Mouse (Mus musculus): ENCODE data around the gene Ankrd13a.
A peak's percentile ranks its signal among the peaks of the same experiment; 100 is the strongest.

Ankrd13a gene

DNA sequence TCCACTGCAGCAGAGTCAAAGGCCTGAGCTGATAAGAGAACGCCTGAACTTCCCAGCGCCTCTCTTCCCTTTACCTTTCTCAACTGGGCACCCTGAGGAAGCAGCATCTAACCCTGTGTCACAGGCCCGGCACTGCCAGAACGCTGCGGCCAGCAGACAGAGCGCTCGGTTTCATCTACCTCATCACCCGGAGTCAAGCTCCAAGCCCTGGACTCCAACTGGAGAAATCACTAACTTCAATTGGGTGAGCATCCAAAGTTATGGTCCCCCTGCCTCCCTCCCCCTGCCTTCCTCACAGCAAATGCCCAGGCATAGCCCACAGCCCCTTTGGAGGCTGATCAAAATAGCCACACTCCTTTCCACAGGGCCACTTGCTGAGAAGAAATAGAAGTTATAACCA is 7.8 kb upstream of the Ankrd13a start:
- no peak for DNase-seq (ENCODE audit: low spot score in 2 of 2)

DNA sequence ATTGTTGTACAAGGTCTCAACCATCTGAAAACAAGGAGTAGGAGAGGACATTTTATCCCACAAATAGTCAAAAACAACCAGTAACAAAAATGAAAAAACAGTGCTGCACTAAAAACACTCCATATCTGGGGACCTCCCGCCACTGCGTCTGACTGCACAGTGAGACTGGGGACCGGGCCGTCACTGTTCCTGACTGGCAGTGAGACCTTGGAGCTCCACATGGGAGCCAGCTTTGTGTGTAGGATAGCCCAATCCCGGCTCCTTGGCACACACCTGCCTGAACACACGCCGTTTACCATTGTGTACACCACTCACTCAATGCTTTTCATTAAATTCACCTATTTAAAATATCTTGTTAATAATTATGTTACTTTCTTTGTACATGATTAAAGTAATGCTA is 7.3 kb upstream of the Ankrd13a start:
- no peak for DNase-seq (ENCODE audit: low spot score in 2 of 2)

DNA sequence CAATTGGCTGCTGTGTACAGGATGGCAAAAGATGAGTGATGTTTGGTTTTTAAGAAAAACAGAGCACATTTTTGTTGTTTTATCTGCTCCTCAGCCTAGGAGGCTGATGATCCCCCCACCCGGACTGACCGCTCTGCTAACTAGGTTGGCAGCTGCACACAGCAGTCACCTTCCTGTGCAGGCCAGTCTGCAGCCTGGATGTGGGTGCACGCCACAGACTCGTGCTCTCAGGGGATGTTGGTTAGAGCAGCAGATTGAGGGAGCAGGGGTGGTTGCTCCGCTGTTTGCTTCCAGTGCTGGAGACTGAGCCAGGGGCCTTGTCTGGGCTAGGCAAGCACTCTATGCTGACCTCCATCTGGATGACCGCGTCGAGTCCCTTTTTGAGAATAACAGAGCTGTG is 4.7 kb upstream of the Ankrd13a start:
- no peak for DNase-seq (ENCODE audit: low spot score in 2 of 2)

DNA sequence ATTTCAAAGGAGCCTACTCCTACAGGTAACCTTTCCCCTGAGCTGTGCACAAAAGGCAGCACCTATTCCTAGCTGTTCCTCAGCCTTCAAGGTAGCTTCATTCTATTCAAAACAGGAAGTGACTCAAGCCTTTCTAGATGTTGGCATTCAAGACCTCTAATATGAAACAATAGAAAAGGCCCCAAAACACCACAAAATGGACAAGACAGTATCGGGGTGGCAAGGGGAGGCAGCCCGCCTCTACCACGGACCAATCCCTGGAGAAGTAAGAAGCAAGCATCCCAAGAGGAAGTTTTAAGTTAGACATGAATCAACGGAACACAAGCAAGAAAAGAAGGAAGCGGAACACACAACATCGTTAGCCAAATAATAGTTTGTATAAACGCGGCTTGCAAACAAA is 2.7 kb upstream of the Ankrd13a start:
- DNase-seq (ENCODE audit: low spot score in 2 of 2), result no peak

DNA sequence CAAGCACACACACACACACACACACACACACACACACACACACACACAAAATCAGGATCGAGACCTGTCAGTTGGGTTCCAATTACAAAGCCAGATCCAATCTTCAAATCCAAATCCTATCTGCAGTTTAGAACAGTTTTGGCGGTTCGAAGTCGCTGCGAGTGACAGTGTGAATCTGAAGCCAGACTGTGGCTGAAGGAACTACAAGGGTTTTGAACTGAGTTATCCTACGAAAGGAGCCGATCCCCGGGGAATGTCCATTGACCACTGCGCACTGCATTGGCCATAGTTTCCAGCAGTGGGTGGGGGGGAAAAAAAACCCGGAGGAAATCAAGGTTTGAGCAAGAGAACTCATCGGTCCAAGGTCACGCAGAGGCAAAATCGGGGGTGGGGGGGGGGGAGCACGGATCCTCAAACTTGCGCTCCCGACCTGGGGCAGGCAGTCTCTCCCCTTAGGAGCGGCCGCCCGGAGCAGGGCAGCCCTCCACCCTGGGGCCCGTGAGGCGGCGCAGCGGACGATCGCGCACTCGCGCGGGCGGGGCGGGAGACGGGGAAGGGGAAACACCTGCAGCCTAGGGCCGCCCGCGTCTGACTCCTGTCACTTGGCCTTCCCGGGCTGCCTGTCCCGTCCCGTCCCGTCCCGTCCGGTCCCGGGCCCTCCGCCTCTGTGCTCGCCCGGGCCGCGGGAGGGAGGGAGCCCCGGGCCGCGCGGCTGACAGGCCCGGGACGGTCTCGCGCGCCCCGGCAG is 1.8 kb upstream of the Ankrd13a start:
- peak in 1 of 2 experiments; percentile 47 for DNase-seq (ENCODE audit: low spot score in 2 of 2)

DNA sequence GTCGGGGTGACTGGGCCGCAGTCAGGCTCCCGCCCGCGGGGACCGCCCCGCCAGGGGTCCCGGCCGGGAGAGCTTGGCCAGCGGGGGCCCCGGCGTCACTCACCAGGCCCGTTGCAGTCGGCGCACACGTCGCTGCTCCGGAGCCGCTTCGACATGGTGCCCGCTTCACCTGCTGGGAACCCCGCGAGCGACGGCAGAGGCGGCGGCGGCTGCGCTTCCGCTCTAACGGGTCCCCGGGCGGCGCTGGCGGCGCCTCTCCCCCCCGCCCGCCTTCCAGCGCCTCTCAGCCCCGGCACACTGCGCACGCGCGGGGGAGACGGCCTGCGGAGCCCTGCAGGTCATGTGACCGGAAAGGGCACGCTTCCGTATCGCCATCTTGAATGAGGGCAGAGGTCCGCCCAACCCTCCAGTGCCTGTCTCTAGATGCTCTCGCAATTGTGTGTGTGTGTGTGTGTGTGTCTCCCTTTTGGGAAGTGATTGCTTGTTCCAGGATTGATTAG is 1.2 kb upstream of the Ankrd13a start:
- DNase-seq (ENCODE audit: low spot score in 2 of 2), result peak; percentile 88 to 97

DNA sequence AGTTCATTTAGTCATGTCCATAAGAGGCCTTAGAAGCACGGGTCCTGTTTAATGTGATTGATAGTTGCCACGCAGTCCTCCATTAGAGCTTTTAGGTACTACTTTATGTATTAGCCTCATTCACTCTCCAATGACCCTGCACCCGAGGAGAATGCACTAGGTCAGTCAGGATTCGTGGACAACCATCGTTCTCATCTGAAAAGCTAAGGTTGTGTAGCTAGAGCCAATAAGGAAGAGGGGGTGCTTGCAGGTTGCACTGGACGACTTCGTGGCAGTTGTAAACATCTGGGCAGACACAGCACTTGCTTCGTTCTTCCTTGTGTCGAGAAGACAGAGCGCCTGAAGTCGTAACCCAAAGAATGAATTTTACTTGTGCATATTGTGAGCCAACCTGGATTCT is 697 bp upstream of the Ankrd13a start:
- DNase-seq (ENCODE audit: low spot score in 2 of 2), result peak in 1 of 2 experiments; percentile 9

DNA sequence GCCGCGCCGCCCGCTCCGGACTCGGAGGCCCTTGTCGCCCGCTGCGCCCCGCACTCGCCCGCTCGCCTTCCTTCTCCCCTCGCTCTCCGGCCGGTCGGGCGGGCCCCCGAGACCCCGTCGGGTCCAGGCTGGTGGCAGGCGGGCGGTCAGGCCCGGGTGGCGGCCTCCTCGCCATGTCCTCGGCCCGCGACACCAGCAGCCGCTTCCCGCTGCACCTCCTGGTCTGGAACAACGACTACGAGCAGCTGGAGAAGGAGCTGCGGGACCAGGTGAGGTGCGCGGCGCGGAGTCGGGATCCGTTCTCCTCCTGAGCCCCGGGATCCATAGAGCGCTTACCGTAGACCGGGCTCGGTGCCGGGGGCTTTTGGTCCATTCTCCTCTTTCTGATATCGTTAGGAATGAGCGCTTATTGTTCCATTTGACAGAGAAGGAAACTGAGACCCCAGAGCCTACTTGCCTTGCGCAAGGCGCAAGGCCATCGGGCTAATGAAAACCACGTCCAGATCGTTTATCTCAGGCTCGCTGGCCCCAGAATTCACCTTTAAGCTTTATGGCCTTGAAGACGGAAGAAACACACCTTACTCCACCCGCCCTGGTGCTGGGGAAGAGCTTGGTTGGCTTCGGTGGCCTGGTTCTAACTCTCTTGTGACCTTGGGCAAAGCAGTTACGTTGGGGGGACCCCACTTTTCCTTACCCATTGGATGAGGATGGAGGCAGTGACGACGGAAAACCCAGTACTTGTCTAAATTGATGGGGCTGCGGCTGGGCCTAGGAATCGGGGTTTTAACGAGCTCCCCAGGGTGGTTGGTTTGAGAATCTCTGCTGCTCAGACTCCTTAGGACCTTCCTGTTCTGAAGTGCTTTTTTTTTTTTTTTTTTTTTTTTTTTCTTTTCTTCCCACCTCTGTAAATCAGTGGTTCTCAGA is 841 bp downstream of the Ankrd13a start, which contains the start of gene Git2:
TSS of gene Git2 (minus strand) at position 462 of the 924 bp plus-strand sequence.
- no peak for DNase-seq (ENCODE audit: low spot score in 2 of 2)

- no peak for DNase-seq (ENCODE audit: low spot score in 2 of 2)
Measured at GRCm38 (mm10) chr5:114776174-114776573, 1.7 kb downstream of the Ankrd13a start.

DNA sequence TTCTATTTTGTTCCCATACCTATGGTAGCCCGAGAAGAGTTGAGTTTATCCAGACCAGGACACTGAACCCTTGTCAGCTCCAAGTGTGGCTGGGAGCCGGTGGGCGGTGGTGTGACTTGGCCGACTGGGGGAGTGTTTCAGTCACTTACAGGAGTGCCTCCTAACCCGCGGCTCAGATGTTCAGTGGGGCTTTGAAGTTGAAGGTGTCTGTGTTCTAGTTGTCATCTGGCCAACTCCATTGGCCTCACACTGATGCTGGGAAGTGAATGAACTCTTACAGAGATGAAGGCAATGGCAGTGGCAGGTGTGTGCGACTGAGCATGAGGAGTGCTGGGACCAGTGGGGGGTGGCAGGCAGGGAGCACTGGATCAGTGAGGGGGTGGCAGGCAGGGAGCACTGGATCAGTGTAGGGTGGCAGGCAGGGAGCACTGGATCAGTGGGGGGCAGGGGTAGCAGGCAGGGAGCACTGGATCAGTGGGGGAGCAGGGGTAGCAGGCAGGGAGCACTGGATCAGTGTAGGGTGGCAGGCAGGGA is 5.5 kb downstream of the Ankrd13a start:
- DNase-seq (ENCODE audit: low spot score in 2 of 2), result no peak

- no peak for DNase-seq (ENCODE audit: low spot score in 2 of 2)
Measured at GRCm38 (mm10) chr5:114780912-114781311, 6.4 kb downstream of the Ankrd13a start.

GRCm38 (mm10) chr5:114782991-114783390 is 8.5 kb downstream of the Ankrd13a start:
- no peak for DNase-seq (ENCODE audit: low spot score in 2 of 2)

DNA sequence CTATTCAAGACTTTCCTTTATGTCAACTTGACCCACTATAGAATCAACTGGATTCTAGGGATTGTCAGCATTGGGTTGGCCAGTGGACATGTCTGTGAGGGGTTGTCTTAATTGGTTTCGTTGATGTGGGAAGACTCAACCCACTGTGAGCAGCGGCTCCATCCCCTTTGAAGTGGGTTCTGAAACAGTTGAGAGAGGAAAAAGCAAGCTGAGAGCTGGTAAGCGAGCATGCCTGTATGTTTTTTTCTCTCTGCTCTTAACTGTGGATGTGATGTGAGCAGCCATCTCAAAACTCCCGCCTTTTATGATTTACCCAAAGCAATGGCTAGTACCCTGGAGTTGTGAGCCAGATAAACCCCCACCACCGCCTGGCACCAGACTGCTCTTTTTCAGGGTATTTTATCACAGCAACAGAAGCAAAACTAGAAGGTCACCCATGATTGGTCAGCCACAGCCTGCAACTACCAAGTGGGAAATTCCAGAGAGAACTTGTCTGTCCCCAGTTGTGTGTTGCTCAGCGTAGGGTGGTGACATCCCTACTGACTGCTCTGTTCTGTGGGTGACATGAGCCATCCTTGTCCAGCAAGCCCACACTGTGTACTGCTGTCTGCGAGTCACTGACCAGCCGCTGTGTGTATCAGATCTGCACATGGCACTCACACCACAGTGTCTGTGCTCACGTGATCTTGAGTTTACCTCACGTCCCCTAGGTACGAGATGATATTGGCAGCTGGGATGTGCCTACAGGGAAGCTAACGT is 9.1 kb downstream of the Ankrd13a start:
- no peak for DNase-seq (ENCODE audit: low spot score in 2 of 2)

DNA sequence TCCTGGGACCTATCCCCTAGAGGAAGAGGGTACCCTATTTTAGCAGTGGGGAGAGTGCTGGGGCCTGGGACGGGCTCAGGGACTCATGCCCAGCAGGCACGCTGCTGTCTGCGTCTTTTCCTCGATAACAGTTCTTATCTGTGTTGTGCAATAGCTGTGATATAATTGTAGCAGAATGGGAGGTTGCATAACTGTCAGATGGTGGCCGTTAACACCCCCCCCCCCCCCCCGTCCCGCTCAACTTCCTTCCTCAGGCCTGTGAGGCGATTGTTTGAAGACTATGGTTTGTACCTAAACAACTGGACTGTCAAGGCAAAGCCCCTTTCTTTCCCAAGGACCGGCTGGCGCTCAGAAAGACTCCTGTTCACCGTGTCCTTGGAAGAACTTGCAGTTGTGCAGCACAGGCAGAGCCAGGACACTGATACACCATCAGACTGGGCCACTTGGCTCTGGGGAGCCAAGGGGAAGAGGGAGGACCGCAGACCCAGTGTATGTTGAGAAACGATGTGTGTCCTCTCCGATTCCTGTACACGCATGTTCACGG is 10.2 kb downstream of the Ankrd13a start:
- DNase-seq (ENCODE audit: low spot score in 2 of 2), result peak in 1 of 2 experiments; percentile 40

- DNase-seq (ENCODE audit: low spot score in 2 of 2), result no peak
Measured at GRCm38 (mm10) chr5:114785196-114785595, 10.7 kb downstream of the Ankrd13a start.

GRCm38 (mm10) chr5:114793317-114793716 is 18.8 kb downstream of the Ankrd13a start:
- no peak for DNase-seq (ENCODE audit: low spot score in 2 of 2)

DNA sequence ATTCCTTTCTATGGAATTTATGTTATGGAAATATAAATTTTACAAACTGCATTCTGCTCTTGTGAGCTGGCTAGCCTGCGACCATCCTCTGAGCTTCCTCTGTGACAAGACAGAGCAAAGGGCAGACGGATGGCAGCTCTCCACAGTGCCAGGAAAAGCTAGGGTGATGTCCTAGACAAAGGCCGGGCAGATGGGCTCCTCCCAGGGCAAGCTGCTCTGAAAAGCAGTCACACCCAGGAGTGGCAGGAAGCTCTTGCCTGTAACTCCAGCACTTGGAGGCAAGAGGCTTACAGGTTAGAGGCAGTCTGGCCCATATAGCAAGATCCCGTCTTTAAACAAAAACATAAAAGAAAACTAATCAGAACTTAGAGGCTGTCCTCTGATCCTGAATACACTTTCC is 20.1 kb downstream of the Ankrd13a start:
- DNase-seq (ENCODE audit: low spot score in 2 of 2), result no peak

GRCm38 (mm10) chr5:114795231-114795630 is 20.8 kb downstream of the Ankrd13a start:
- no peak for DNase-seq (ENCODE audit: low spot score in 2 of 2)

DNA sequence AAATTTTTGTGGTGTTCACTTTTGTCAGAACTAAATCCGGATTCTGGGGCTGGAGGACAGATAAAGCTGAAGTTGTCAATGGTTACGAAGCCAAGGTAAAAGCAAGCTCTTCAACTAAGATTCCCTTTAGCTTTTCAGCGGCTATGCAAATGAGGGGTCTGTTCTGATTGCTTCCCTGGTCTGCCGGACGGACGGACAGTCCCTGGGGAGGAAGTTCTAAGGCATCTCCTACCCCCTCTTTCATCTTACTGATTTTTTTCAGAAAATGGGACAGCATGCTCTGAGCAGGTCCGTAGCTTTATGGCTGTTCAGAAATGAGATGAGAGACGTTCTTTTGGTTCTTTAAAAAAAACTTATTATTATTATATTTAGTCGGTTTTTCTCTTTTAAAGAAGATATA is 21.2 kb downstream of the Ankrd13a start:
- DNase-seq (ENCODE audit: low spot score in 2 of 2), result no peak

DNA sequence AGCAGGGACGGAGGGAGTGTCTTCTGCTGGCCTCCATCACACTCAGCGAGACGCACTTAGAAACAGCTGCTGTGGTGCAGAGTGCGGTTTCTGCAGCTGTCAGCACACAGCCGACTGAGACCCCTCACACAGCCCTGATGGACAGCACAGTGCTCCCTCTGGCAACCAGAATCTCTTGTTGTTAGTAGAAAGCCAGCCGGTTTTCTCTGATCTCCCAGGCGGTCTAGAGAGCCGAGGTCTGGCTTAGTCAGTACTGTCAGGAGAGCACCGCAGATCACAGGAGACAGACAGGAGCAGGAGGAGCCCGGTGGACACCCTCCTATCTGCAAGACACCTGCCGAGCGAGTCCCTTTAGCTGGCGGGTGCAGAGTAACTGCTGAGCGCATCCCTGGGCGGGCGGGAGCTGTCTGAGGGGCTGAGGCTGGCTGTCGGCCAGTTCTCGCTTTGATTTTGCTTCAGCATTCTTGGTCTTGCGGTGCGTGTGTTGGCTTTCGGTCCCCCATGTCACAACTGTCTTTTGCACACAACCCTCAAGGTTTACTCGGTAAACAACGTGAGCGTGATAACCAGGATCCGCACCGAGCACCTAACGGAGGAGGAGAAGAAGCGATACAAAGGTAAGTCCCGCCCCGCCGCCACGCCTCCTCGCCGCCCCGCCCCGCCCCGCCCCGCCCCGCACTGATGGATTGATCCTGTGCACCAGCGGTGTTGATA is 22.0 kb downstream of the Ankrd13a start:
- DNase-seq (ENCODE audit: low spot score in 2 of 2), result no peak

GRCm38 (mm10) chr5:114797253-114797652 is 22.8 kb downstream of the Ankrd13a start:
- DNase-seq (ENCODE audit: low spot score in 2 of 2), result no peak
